Mouse (Mus musculus) hindbrain, embryonic 10.5 days (tissue): Measurements from ENCODE around the gene Fam216a. TPM values are rescaled to one million over a fixed set of nuclear protein-coding genes. Genes with fewer than 3 reads are reported as not detected.

Source experiments
- polyA plus RNA-seq: library from polyadenylated mRNA; unstranded; fragments of >200 nt; fragmentation: Nextera tagmentation; extraction: Ambion mirVana; gene quantifications from 2 replicates; pipeline ENCODE4 v1.2.1, GENCODE M21; 2016

Gene Fam216a
- polyA plus RNA-seq, 1 experiment from 2014 or later = 109 TPM

Other genes with a start within 250 kb of the Fam216a start
- 0.12 TPM in 1 of 2 replicates, not detected in the other for gene Ccdc63, start 231.5 kb downstream of the Fam216a start, polyA plus RNA-seq
- gene Ppp1cc, start 214.1 kb downstream of the Fam216a start, polyA plus RNA-seq = 311 and 319 TPM in 2 replicates
- 9.6 and 11.9 TPM in 2 replicates for gene Hvcn1, start 165.6 kb downstream of the Fam216a start, polyA plus RNA-seq
- gene Tctn1, start 107.9 kb downstream of the Fam216a start, polyA plus RNA-seq = 5.2 and 6.0 TPM in 2 replicates
- 6.5 and 8.4 TPM in 2 replicates for gene Pptc7, start 88.0 kb downstream of the Fam216a start, polyA plus RNA-seq
- 8.1 and 9.7 TPM in 2 replicates for gene Rad9b, start 18.1 kb downstream of the Fam216a start, polyA plus RNA-seq
- gene Vps29, start 18.0 kb downstream of the Fam216a start, polyA plus RNA-seq = 211 and 225 TPM in 2 replicates
- 67.7 and 78.8 TPM in 2 replicates for gene Gpn3, start 488 bp downstream of the Fam216a start, polyA plus RNA-seq
- 90.2 and 97.9 TPM in 2 replicates for gene Arpc3, start 19.5 kb upstream of the Fam216a start, polyA plus RNA-seq
- 52.0 and 54.8 TPM in 2 replicates for gene Anapc7, start 49.3 kb upstream of the Fam216a start, polyA plus RNA-seq
- 38.8 and 41.9 TPM in 2 replicates for gene Atp2a2, start 129.9 kb upstream of the Fam216a start, polyA plus RNA-seq
- 39.6 and 45.3 TPM in 2 replicates for gene Ift81, start 242.2 kb upstream of the Fam216a start, polyA plus RNA-seq